Mouse (Mus musculus) layer of hippocampus, adult 9-11 months (tissue): Measurements from ENCODE around the gene Epb41l4b.

Source experiments
- DNase-seq: peaks from one replicate; pipeline ENCODE4 v3.0.0; 2022

The Epb41l4b gene

GRCm38 (mm10) chr4:57143026-57143937 is at the start of gene Epb41l4b:
Gene Epb41l4b (minus strand): TSS chr4:57143437.
- DNase-seq, result peak; percentile 74

- no peak for DNase-seq
These were observed 48.5 kb upstream of the Epb41l4b start for GRCm38 (mm10) chr4:57191543-57192283.

GRCm38 (mm10) chr4:57189881-57190280 is 46.6 kb upstream of the Epb41l4b start:
- no peak for DNase-seq

DNA sequence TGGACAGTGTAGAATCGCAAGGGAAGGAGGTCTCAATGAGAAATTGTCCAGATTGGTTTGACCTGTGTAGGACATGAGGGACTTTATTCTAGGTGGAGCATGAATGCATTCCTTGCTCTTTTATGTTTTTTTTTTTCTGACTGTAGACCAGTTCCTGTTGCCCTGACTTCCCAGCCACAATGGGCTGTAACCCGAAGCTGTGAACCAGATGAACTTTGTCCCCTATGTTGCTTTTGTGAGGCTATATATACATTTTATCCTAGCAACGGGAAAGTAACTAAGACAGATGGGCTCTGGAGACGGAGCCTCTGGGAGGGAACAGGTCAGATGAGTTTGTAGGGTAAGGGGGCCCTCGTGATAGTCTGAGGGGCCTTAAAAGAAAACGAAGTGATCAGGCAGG is 42.8 kb upstream of the Epb41l4b start:
- no peak for DNase-seq

GRCm38 (mm10) chr4:57185462-57185861 is 42.2 kb upstream of the Epb41l4b start:
- DNase-seq, result no peak

DNA sequence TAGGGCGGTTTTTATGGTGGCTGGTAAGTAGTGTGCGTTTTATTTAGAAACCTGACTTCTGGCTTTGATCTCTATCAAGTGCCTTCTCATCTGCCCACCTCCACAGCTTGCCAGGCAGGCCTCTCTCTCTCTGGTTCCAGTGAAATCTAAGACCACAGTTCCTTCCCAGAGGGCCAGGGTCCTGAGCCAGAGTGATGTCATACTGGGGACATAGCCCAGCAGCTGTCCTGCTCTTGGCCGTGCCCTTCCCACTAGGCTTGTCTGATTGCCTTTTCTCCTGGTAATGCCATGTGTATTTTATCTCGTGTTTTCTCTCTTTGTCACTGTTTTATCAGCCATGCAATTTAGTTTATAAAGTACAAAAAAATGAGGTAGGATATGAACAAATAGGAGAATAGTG is 40.3 kb upstream of the Epb41l4b start:
- DNase-seq, result no peak

GRCm38 (mm10) chr4:57181538-57181937 is 38.3 kb upstream of the Epb41l4b start:
- DNase-seq, result no peak

- DNase-seq, result no peak
These were observed 35.6 kb upstream of the Epb41l4b start for GRCm38 (mm10) chr4:57178881-57179280.

DNA sequence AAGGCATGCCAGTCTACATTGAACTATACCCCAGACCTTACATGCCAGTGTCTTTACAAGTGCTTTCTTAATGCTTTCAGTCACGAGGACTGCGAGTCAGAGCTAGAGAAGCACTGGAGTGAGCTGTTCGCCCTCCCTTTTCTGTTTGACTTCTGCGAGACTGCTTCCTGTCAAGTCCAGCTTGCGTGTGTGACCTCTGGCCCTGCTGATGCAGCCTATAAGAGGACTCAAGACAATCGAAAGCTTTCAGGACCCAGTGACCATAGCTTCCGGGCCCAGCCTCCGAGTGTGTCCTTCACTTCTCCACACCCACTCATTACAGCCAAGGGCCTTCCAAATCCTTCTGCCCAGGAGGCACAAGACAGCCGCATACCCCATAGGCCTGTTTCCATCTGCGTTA is 32.1 kb upstream of the Epb41l4b start:
- DNase-seq, result no peak

GRCm38 (mm10) chr4:57172861-57173260 is 29.6 kb upstream of the Epb41l4b start:
- DNase-seq, result no peak

DNA sequence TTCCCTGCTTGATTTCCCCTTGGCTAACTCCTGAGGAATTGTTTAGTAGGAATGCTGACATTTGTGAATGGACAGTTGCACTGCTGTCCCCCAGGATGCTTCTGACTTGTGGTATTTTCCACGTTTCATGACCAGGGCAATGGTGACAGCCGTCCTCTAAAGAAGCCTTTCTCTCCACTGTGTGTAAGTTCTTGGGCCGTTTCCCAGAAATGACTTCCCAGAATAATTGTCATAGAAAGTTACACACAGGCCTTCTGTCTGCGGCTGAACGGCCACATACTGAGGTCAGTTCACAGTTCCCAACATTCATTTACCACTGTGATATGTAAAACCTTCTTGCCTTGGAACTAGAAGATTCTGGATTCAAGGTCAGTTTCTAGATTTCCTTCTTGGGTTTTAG is 28.6 kb upstream of the Epb41l4b start:
- peak; percentile 72 for DNase-seq

GRCm38 (mm10) chr4:57168680-57169079 is 25.4 kb upstream of the Epb41l4b start:
- no peak for DNase-seq

GRCm38 (mm10) chr4:57168277-57168676 is 25.0 kb upstream of the Epb41l4b start:
- no peak for DNase-seq

GRCm38 (mm10) chr4:57166922-57167870 is 24.0 kb upstream of the Epb41l4b start:
- DNase-seq, result no peak

DNA sequence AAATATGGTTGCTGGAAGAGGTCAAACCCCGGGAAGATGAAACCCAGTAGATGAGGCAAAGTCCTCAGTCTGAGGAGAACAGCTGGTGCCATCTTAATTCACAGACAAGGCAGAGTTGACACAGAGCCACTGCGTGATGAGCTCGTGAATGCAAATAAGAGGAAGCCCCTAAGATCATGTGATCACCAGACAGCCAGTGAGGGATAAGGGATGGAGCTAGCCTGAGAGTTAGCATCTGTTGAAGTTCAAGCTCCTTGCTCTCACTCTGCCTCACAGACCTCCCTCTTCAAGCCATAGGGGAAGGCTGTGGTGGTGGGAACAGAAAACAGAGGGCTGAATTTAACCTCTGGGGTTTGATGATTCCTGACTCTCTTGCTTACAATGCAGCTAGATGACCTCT is 22.4 kb upstream of the Epb41l4b start:
- DNase-seq, result no peak

- no peak for DNase-seq
These were observed 21.5 kb upstream of the Epb41l4b start for GRCm38 (mm10) chr4:57164578-57165210.

DNA sequence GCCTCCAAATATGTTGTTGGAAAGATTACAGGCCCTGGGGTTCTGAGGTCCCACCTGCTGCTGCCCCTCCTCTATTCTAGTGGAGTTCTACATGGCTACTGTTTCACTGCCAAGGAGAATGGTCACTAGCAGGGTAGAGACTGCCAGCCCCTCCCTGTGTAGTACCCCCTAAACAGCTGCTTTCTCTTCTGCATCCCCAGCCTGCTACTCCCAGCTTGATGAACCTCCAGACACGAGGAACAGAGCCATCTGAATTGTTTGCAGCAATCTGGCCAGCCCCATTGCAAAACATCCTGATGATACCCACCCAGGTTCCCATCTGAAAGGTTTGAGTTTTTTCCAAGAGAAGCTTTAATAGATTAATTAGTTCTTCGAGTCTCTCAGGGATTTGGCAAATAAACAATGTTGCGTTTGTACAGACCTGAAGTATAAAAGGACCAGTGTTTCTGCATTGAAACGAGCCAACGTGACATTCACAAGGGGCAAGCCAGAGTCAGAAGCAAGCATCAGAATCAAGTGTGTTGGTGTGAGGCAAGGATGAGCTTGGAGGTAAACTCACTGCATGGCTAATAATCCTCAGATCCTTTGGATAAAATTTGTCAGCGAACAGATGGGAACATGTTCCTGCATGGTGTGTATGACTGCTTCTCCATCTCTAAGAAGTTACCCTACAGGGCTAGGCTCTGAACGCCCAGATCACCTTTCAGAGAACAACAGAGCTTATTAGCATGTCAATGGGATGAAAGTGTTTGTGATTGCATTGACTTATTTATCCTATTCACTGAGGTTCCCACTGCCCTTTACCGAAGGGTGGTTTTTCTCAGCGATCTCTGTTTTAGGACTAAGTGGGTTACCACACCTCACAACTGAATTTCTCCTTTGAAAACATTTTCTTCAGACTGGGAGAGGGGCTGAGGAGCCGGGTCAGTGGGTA is 19.8 kb upstream of the Epb41l4b start:
- DNase-seq, result peak; percentile 46

DNA sequence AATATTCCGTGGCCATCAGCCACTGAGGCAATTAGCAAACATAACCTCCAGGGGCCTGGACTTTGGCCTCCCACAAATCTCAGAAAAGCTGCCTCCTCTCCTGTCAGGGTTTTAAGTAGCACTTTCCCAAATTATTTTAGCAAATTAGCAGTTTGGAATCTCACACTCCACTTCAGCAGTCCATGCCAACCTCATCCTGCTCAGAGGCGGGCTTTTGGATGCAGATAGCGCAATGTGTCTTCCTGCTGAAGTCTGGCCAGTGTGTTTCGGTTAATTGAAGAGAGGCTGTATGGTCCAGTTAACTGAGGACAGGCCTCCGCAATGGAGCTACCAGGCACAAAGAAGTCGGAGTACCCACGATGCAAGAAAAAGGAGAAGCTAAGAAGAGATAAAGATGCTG is 17.3 kb upstream of the Epb41l4b start:
- DNase-seq, result no peak

- DNase-seq, result no peak
These were observed 13.4 kb upstream of the Epb41l4b start for GRCm38 (mm10) chr4:57156549-57157169.

GRCm38 (mm10) chr4:57153838-57154237 is 10.6 kb upstream of the Epb41l4b start:
- DNase-seq, result no peak
